Comparison of ENCODE assay signal across 9 mouse cellular contexts in genomic region chr2:75636261-75637054, GRCm38 (mm10). TPM values are rescaled to one million over a fixed set of nuclear protein-coding genes. Genes with fewer than 3 reads are reported as not detected.
DNase-seq lines count a peak whose midpoint lies in the region; ATAC-seq lines count a peak whose summit lies in the region.
"Had no signal": no experiment of that assay in that cellular context is flagged by ENCODE, and none has a peak within 500 bp of the region (broad histone marks: within the 10 kb centered on the region; RNA-seq: fewer than 3 reads in every experiment).

No protein-coding gene starts in this region.

- H3K27ac ChIP-seq in forebrain, embryonic 15.5 days (replicated peaks), result no peak overlapping the region
- no peak overlapping the region for H3K27ac ChIP-seq in midbrain, embryonic 13.5 days
- H3K27ac ChIP-seq: embryonic facial prominence, embryonic 15.5 days; lung, embryonic 15.5 days had no signal

- no peak overlapping the region for H3K4me2 ChIP-seq in forebrain, embryonic 15.5 days (replicated peaks)
- no peak overlapping the region for H3K4me2 ChIP-seq in midbrain, embryonic 13.5 days (replicated peaks)
- H3K4me2 ChIP-seq: embryonic facial prominence, embryonic 15.5 days; lung, embryonic 15.5 days had no signal

- no peaks in the 10 kb centered on the region for H3K9me3 ChIP-seq in forebrain, embryonic 15.5 days
- no peaks in the 10 kb centered on the region for H3K9me3 ChIP-seq in midbrain, embryonic 13.5 days
- H3K9me3 ChIP-seq: embryonic facial prominence, embryonic 15.5 days; lung, embryonic 15.5 days had no signal

- no peak overlapping the region for H3K4me3 ChIP-seq in forebrain, embryonic 15.5 days
- H3K4me3 ChIP-seq in midbrain, embryonic 13.5 days (replicated peaks), result no peak overlapping the region
- H3K4me3 ChIP-seq: embryonic facial prominence, embryonic 15.5 days; lung, embryonic 15.5 days had no signal

- H3K9ac ChIP-seq in forebrain, embryonic 15.5 days (replicated peaks), result no peak overlapping the region
- no peak overlapping the region for H3K9ac ChIP-seq in midbrain, embryonic 13.5 days (replicated peaks)
- H3K9ac ChIP-seq: embryonic facial prominence, embryonic 15.5 days; lung, embryonic 15.5 days had no signal

- no peaks in the 10 kb centered on the region for H3K36me3 ChIP-seq in forebrain, embryonic 15.5 days
- no peaks in the 10 kb centered on the region for H3K36me3 ChIP-seq in midbrain, embryonic 13.5 days
- H3K36me3 ChIP-seq: embryonic facial prominence, embryonic 15.5 days; lung, embryonic 15.5 days had no signal

- 67% methylated on average over 6 of the region's 6 CpGs for WGBS in forebrain, embryonic 15.5 days
- WGBS in midbrain, embryonic 13.5 days, result 74% methylated on average over 6 of the region's 6 CpGs

- no peaks in the 10 kb centered on the region for H3K4me1 ChIP-seq in forebrain, embryonic 15.5 days
- H3K4me1 ChIP-seq in midbrain, embryonic 13.5 days (replicated peaks), result no peaks in the 10 kb centered on the region

- no peaks in the 10 kb centered on the region for H3K27me3 ChIP-seq in forebrain, embryonic 15.5 days
- H3K27me3 ChIP-seq in midbrain, embryonic 13.5 days, result no peaks in the 10 kb centered on the region
- H3K27me3 ChIP-seq: embryonic facial prominence, embryonic 15.5 days; lung, embryonic 15.5 days had no signal

- DNase-seq in A20 (ENCODE audit: low read depth, low spot score), result peak; percentile 59
- peak; percentile 50 to 63 for DNase-seq in CD8-positive naive resting alpha-beta T cell, adult 2 months (ENCODE audit: low read depth in 2 of 2, low spot score in 2 of 2)
- peak; percentile 52 for DNase-seq in lung, postnatal 14 days
- peak; percentile 74 to 75 for DNase-seq in thymus, postnatal 36 days

- ATAC-seq in hematopoietic stem cell, adult 5-6 weeks (replicated peaks in 1 of 2; ENCODE audit: insufficient read depth in 1 of 2, low FRiP score in 2 of 2, low TSS enrichment in 1 of 2, low read depth in 1 of 2, poor library complexity in 2 of 2, severe bottlenecking in 2 of 2), result peak; percentile 65 to 69; a peak in 3 of 4 replicates
- ATAC-seq in forebrain, embryonic 15.5 days (replicated peaks), result no peak
- no peak for ATAC-seq in midbrain, embryonic 13.5 days

RNA-seq across cellular contexts. Expression of gene Hnrnpa3, which starts 22.6 kb away (rescaled TPM):
- 217 and 447 TPM in 2 replicates for total RNA-seq in hematopoietic stem cell, adult 5-6 weeks (2017)
- 256 and 258 TPM in 2 replicates for polyA plus RNA-seq in forebrain, embryonic 15.5 days (2015; fragmentation: Nextera tagmentation; extraction: Ambion mirVana)
- polyA plus RNA-seq in midbrain, embryonic 13.5 days (2015; fragmentation: Nextera tagmentation; extraction: Ambion mirVana), result 279 and 291 TPM in 2 replicates

Comparison
In these comparisons a context has a peak if more than half of its experiments do, and no peak if none do; other contexts are left out.
1. ATAC-seq: peak in hematopoietic stem cell, adult 5-6 weeks (2 of 2); none in forebrain, embryonic 15.5 days (single experiment) and midbrain, embryonic 13.5 days (single experiment).
2. Peak in every context shown above with its lines, with median percentiles within 50 percentile points of each other: DNase-seq.